Mouse (Mus musculus) thymus, adult 2 months (tissue): ENCODE results near the gene Celf5.

Experiments
- CTCF ChIP-seq: fragments of 200-500 bp; IDR thresholded peaks from 2 replicates; pipeline ENCODE4 v1.5.1; 2012; ENCODE audit warnings: mild to moderate bottlenecking, control low read depth, low read length, moderate library complexity, borderline replicate concordance; ENCODE audit not compliant: control insufficient read depth, poor library complexity, insufficient read depth; ENCODE audit errors: extremely low read depth
- POLR2A ChIP-seq: fragments of 200-500 bp; IDR thresholded peaks from 2 replicates; pipeline ENCODE4 v1.6.1; 2012; ENCODE audit warnings: mild to moderate bottlenecking, low read length, control low read depth, moderate library complexity; ENCODE audit not compliant: control insufficient read depth, poor library complexity, insufficient read depth; ENCODE audit errors: extremely low read depth

DNA sequence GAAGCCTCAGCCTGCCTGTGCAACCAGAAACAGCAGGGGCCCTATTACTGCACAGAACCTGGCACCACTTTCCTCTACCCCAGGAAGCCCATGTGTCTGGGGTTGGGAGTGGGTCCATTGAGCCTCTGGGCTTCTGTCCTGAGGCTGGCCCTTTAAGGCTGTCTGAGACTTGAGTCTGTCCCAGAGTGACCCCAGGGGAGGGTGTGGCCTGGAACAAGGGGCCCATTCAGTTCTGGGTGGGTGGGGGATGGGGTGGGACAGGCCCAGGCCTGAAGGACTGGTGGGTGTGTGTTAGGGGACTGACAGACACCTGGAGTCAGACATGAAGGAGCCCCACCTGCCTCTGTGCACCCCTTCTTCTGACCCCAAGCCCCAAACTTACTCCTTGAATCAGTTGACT, 67.8 kb downstream of the Celf5 start:
- no peak for TF ChIP-seq CTCF
- TF ChIP-seq POLR2A = no peak
